Mouse (Mus musculus): Measurements from ENCODE around the gene Sdcbp2. TPM values are rescaled to one million over a fixed set of nuclear protein-coding genes. Genes with fewer than 3 reads are reported as not detected.

Gene Sdcbp2
- polyA plus RNA-seq, 1 experiment, result 1.8 TPM

- H3K27ac ChIP-seq (ENCODE audit: insufficient read depth, low read length), result no peak overlapping the region
- H3K4me3 ChIP-seq (ENCODE audit: insufficient read depth, low read length), result no peak overlapping the region
- H3K4me1 ChIP-seq (ENCODE audit: control insufficient read depth, insufficient read depth, low read length), result no peaks in the 10 kb centered on the region; the same call in 1 of the 2 replicates
- TF ChIP-seq POLR2A (IDR thresholded peaks at IDR 0.05; ENCODE audit: extremely low read depth, insufficient read depth, low read length), result no peak
- TF ChIP-seq CTCF (IDR thresholded peaks at IDR 0.05; ENCODE audit: extremely low read depth, insufficient read depth, low read length), result no peak
These were observed 33.8 kb upstream of the Sdcbp2 start for GRCm38 (mm10) chr2:151538646-151539045.

GRCm38 (mm10) chr2:151542323-151543062 is 29.9 kb upstream of the Sdcbp2 start, which contains the start of gene Fkbp1a:
Gene Fkbp1a, plus strand, starts transcription at chr2:151542483.
- peak; percentile 68; the same call in 1 of the 2 replicates for TF ChIP-seq POLR2A (IDR thresholded peaks at IDR 0.05; ENCODE audit: extremely low read depth, insufficient read depth, low read length)
- TF ChIP-seq CTCF (IDR thresholded peaks at IDR 0.05; ENCODE audit: extremely low read depth, insufficient read depth, low read length), result no peak
- Histone ChIP-seq H3K4me3 (ENCODE audit: insufficient read depth, low read length) (peak within 1 kb of the TSS; percentile 86), H3K4me1 (ENCODE audit: control insufficient read depth, insufficient read depth, low read length) (peaks cover 11% of the 10 kb centered on the region), H3K27ac (ENCODE audit: insufficient read depth, low read length) (peak within 1 kb of the TSS; percentile 93)

GRCm38 (mm10) chr2:151543063-151543895 is 29.1 kb upstream of the Sdcbp2 start:
- peaks cover 12% of the 10 kb centered on the region for H3K4me1 ChIP-seq (ENCODE audit: control insufficient read depth, insufficient read depth, low read length)
- TF ChIP-seq POLR2A (IDR thresholded peaks at IDR 0.05; ENCODE audit: extremely low read depth, insufficient read depth, low read length) (no peak), CTCF (IDR thresholded peaks at IDR 0.05; ENCODE audit: extremely low read depth, insufficient read depth, low read length) (no peak)
- peak overlapping the region; percentile 86 for H3K4me3 ChIP-seq (ENCODE audit: insufficient read depth, low read length)
- H3K27ac ChIP-seq (ENCODE audit: insufficient read depth, low read length), result peak overlapping the region; percentile 60

- peak overlapping the region; percentile 47; the same call in 1 of the 2 replicates for H3K27ac ChIP-seq (ENCODE audit: insufficient read depth, low read length)
- H3K4me3 ChIP-seq (ENCODE audit: insufficient read depth, low read length), result peak overlapping the region; percentile 86
- TF ChIP-seq POLR2A (IDR thresholded peaks at IDR 0.05; ENCODE audit: extremely low read depth, insufficient read depth, low read length) (no peak), CTCF (IDR thresholded peaks at IDR 0.05; ENCODE audit: extremely low read depth, insufficient read depth, low read length) (no peak)
- peaks cover 13% of the 10 kb centered on the region for H3K4me1 ChIP-seq (ENCODE audit: control insufficient read depth, insufficient read depth, low read length)
These were observed 27.7 kb upstream of the Sdcbp2 start for GRCm38 (mm10) chr2:151544673-151545072.

GRCm38 (mm10) chr2:151546571-151546970 is 25.9 kb upstream of the Sdcbp2 start:
- no peak overlapping the region for H3K27ac ChIP-seq (ENCODE audit: insufficient read depth, low read length)
- no peak for TF ChIP-seq POLR2A (IDR thresholded peaks at IDR 0.05; ENCODE audit: extremely low read depth, insufficient read depth, low read length)
- no peak for TF ChIP-seq CTCF (IDR thresholded peaks at IDR 0.05; ENCODE audit: extremely low read depth, insufficient read depth, low read length)
- H3K4me1 ChIP-seq (ENCODE audit: control insufficient read depth, insufficient read depth, low read length), result peaks cover 17% of the 10 kb centered on the region
- H3K4me3 ChIP-seq (ENCODE audit: insufficient read depth, low read length), result no peak overlapping the region

GRCm38 (mm10) chr2:151549615-151550121 is 22.8 kb upstream of the Sdcbp2 start:
- H3K4me3 ChIP-seq (ENCODE audit: insufficient read depth, low read length), result no peak overlapping the region
- TF ChIP-seq CTCF (IDR thresholded peaks at IDR 0.05; ENCODE audit: extremely low read depth, insufficient read depth, low read length) (no peak), POLR2A (IDR thresholded peaks at IDR 0.05; ENCODE audit: extremely low read depth, insufficient read depth, low read length) (no peak)
- H3K27ac ChIP-seq (ENCODE audit: insufficient read depth, low read length), result no peak overlapping the region
- H3K4me1 ChIP-seq (ENCODE audit: control insufficient read depth, insufficient read depth, low read length), result peaks cover 20% of the 10 kb centered on the region

- Histone ChIP-seq H3K4me1 (ENCODE audit: control insufficient read depth, insufficient read depth, low read length) (no peaks in the 10 kb centered on the region; the same call in 1 of the 2 replicates), H3K27ac (ENCODE audit: insufficient read depth, low read length) (no peak overlapping the region), H3K4me3 (ENCODE audit: insufficient read depth, low read length) (no peak overlapping the region)
- TF ChIP-seq CTCF (IDR thresholded peaks at IDR 0.05; ENCODE audit: extremely low read depth, insufficient read depth, low read length) (no peak), POLR2A (IDR thresholded peaks at IDR 0.05; ENCODE audit: extremely low read depth, insufficient read depth, low read length) (no peak)
These were observed 9.2 kb upstream of the Sdcbp2 start for GRCm38 (mm10) chr2:151562930-151563921.

GRCm38 (mm10) chr2:151564006-151564405 is 8.4 kb upstream of the Sdcbp2 start:
- Histone ChIP-seq H3K4me1 (ENCODE audit: control insufficient read depth, insufficient read depth, low read length) (no peaks in the 10 kb centered on the region; the same call in 1 of the 2 replicates), H3K27ac (ENCODE audit: insufficient read depth, low read length) (no peak overlapping the region)
- TF ChIP-seq CTCF (IDR thresholded peaks at IDR 0.05; ENCODE audit: extremely low read depth, insufficient read depth, low read length) (no peak), POLR2A (IDR thresholded peaks at IDR 0.05; ENCODE audit: extremely low read depth, insufficient read depth, low read length) (no peak)

More at GRCm38 (mm10) chr2:151564006-151564405, 8.4 kb upstream of the Sdcbp2 start:
- no peak overlapping the region for H3K4me3 ChIP-seq (ENCODE audit: insufficient read depth, low read length)

Measured in cortical plate, adult 2 months (tissue).